Mouse (Mus musculus) liver, adult 2 months (tissue): ENCODE results near the gene Tnni3.

Experiments used
- CTCF ChIP-seq: fragments of 200-500 bp; IDR thresholded peaks from 2 replicates; pipeline ENCODE4 v1.5.1; 2011; ENCODE audit warnings: low read depth, low read length, control low read depth
- POLR2A ChIP-seq: fragments of 200-500 bp; IDR thresholded peaks from 2 replicates; pipeline ENCODE4 v1.6.1; 2011; ENCODE audit warnings: low read length, control low read depth; ENCODE audit not compliant: insufficient read depth; ENCODE audit errors: extremely low read depth

DNA sequence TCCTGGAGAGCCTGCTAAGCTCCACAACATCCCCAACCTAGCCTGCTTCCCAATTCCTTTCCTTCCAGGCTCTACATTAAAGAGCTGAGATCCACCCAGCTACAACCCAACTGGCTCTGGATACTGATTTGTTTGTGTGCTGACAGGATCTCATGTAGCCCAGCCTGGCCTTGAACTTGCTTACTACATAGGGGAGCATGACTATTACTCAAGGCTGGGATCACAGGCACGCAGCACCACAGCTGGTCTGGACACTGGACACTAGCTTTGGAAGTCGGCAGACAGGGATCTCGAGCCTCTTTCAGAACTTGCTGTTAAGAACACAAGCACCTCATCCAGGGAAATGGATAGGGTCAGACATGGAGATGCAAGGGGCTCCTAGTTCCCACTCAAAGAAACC, 27.6 kb downstream of the Tnni3 start:
- TF ChIP-seq CTCF, result no peak
- no peak for TF ChIP-seq POLR2A
